Mouse (Mus musculus) right cerebral cortex, postnatal 14 days (tissue): ENCODE results near the gene Dgkh.
"Not testable (repeated sequence)": the region's sequence is repeated elsewhere in the genome, so short reads cannot be mapped to it uniquely, and the experiment has no call there.

Experiments used
- DNase-seq: peaks from one replicate; pipeline ENCODE4 v3.0.0; 2022

Dgkh gene

DNA sequence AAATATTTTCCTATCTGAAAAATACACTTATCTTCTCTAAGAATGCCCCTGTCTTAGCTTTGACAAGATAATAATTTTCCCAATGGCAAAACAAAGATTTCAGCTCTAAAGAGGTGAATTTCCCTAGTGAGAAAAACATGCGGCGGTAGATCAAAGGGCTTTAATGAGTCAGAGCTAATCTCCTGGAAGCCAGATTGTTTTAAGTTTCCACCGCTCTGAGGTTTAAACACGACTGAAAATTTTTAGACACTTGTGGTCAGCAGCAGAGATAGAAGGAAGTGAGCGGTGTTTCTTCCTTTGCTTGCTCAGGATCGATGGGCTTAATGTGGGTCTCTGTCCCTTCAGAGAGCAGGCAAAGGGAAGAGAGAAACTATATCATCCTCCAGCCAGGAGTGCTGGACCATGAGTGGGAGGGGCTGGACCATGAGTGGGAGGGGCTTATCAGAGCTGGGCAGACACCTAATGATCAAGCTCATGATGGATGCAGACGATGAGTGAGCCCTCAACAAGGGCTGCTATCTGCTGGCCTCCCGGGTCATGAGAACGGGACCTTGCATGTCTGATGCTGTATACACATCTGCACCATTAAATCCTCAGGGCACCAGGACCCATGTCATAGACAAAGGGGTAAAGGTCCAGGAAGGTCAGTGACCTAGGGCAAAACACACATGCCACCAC lies 120.3 kb downstream of the Dgkh start:
- DNase-seq, result no peak

DNA sequence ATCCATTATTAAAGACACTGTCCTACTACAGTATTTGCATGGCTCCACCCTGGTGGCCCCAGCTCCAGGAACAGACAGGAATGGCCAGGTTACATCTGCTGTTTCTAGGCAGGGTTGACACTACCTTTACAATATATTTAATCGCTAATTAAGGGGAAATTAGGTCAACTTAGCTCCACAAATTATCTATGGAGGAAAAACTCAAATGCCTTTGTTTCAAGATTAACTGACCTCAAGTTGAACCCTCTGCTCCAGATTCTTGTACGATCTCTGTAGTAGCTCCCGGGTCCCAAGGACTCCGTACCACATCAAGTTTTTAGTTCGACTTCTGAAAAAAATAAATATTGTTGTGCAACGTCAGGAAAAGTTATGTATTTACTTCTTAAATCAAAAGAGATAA lies 137.7 kb downstream of the Dgkh start:
- DNase-seq, result no peak

DNA sequence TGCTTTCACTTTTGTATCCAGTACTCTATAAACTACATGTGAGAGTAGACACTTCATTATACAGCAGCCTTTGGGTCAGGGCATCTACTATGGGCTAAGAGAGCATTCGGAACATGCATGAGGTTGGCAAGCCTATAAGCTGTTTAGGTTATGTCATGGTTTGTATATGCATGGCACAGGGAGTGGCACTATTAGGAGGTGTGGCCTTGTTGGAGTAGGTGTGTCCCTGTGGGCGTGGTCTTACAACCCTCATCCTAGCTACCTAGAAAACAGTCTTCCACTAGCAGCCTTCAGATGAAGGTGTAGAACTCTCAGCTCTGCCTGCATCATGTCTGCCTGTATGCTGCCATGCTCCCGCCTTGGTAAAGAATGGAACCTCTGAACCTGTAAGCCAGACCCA lies 139.6 kb downstream of the Dgkh start:
- no peak for DNase-seq

DNA sequence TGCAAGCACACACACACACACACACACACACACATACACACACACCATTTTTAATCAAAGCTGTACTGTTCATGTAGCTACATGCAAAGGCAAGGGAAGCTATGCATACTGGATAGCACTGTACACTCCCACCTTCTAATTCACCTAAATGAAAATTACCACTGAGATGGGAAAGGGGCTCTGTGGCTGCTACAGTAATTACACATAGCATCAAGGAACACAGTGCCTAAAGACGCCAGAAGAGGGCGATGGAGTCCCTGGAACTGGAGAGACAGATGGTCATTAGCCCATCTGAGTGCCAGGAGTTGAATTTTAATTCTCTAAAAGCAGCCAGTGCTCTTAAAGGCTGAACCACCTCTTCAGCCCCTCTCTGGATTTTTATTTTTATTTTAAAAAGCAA lies 142.2 kb downstream of the Dgkh start:
- DNase-seq, result peak; percentile 63

DNA sequence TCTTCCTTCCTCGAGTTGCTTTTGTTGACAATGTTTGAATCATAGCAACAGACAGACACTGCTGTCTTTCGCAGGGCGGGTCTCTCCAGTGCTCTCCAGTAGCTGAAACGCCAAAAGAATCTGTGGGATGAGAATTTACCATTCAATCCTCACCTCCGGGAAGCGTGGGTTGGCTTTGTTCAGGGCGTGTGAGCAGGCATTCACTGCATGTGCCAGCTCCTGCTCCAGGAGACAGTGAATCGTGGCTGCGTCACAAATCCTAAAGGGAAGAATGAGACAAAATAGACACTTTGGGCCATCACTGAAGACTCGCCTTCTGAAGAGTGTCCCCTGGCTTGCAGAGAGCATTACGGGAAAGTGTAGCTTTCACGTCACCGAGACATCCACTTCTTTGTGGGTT lies 148.4 kb downstream of the Dgkh start:
- no peak for DNase-seq

DNA sequence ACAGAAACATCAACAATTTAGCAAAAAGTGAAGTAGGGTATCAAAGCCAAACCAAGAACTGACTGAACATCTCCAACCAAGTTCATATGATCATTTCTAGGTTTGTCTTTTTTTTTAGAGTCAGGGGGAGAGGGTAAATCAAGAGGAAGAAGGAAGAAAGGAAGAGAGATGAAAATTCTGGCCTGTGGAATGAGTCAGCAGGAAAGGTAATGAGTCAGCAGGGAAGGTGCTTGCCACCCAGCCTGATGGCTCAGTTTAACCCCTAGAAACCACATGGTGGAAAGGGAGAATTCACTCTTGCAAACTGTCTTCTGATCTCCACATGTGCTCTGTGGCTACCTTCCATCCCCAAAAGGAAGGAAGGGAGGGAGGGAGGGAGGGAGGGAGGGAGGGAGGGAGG lies 149.4 kb downstream of the Dgkh start:
- DNase-seq, result no peak

DNA sequence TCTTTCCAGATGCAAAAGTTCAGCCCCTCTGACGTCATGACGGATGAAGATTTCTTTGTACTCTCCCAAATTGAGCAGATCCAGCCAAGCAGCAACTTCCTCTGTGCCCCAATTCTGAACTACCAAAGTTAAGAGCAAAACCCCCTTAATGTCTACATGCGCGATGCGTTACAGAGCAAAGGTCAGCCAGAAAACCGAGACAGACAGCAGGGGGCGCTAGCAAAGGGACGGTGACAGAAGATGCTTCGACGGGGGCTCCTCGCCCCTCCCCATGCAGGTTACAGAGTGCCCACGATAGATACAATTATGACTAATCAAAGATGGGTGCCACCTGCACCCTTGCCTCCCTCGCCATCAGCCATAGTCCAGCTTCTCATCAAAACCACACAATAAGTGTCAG lies 156.7 kb downstream of the Dgkh start:
- DNase-seq, result peak; percentile 16

DNA sequence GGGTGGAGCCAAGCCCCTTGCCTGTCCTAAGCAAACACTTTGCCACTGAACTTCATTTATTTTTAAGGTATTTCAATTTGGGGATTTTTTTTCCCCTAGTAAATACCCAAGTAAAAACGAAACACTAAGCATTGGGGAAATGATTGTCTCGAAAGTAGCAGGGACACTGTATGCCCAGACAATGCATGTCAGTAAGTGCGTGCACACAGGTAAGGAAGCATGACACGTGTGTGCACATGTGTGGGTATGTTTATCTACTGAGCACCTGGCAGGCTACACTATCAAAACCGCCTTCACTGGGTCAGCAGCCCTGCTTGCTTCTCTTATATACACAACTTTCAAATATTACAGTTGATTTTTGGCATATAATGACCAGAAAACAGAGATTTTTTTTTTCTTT lies 164.2 kb downstream of the Dgkh start:
- DNase-seq, result no peak

DNA sequence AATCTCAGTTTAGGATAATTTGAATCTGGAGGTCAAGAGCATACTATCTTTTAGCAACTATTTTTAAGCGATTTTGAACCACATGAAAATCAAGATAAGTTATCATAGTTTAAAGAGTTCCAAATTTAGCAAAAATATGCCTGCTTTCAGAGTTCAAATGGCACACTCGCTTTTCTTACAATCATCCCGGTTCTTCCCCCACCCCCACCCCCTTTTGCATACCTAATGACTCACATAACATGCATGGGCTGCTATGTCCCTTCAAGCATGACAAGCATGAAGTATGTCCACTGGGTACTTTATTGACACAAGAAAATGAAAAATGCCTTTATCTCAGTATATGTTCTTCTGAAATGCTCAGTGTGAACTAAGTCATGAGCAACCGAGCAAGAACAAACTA lies 166.1 kb downstream of the Dgkh start:
- DNase-seq, result no peak

DNA sequence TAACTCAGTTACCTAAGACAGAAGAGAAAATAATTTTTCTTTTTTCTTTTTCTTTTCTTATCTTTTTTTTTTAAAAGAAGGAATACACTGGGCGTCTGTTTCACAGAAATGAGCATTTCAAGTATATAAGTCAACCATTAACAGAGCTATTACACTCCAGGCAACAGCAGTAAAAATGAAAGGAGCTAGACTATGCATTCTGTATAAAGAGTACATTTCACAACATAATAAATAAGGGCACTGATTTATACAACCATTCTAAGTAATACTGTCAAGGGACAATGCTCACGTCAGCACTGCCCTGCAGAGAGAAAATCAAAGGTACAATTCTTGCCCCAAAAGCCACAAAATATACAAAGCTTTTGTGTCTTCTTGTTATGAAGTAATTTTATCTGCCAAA lies 168.3 kb downstream of the Dgkh start:
- DNase-seq, result no peak

DNA sequence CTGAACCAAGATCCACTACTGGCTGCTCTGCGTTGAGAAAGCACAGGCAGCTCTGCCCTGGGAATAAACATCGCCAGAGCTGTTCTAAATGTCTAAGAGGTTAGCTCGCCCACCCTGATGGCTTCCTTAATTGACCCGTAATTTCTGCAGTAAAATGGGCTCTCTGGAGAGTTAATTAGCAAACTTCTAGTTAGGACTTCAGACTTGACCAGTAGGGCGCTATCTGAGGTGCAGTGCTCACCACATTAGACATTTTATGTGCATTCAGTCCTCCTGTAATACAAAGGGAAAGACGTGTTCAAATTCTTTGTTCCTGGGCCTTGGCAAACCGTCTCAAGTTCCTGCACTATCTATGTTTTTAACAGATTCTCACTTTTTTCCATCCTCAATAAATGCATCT lies 169.4 kb downstream of the Dgkh start:
- DNase-seq, result no peak

DNA sequence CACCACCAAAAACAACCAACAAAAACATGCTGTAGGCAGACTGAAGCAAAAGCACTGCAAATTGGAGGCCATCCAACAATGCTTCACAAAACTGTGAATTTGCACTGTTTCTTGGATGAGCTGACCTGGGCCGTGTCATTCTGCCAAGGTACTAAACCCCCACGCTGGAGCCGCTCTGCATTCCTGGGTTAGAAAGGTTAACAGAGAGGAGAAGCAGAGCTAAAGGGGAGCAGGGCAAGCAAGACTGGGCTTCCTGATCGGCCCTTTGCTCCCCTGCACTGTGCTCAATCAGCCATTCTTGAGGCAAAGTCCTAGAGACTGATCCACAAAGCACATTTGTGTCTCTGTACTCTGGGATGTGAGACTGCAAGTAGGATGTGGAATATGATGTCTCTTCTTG lies 170.5 kb downstream of the Dgkh start:
- no peak for DNase-seq

DNA sequence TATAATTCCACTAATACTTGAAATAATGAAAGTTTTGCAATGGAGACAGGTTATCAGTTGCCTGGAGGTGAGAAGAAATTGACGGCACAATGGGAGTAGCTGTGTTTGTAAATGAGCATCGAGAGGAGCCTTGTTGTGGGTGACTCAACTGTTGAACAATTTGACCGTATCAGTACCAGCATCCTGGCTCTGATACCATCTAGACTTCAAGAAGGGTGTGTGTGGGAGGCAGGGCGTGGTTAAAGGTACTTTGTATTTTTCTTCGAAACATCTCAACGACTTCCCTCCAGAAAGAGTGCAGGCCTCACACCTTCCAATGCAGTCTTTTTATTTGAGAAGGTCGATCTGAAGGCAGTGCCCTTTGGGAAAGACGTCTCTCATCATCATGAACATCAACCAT lies 173.5 kb downstream of the Dgkh start:
- DNase-seq, result no peak

DNA sequence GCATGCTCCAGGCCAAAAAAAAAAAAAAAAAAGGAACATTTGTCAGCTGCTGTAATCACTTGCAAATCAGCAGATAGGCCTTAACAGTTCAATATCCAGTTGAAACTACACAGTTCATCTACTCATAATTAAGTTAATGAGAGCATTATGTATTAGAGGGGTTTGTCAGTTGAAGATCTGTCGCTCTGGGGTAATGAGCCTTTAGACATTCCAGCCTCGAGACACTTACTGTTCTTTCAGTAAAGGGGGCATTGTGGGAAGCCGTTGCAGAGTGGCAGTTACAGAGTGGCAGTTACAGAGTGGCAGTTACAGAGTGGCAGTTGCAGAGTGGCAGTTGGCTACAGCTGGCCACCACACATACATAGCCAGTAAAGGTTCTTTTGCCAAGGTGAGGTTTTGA lies 177.7 kb downstream of the Dgkh start:
- DNase-seq, result not testable (repeated sequence)

DNA sequence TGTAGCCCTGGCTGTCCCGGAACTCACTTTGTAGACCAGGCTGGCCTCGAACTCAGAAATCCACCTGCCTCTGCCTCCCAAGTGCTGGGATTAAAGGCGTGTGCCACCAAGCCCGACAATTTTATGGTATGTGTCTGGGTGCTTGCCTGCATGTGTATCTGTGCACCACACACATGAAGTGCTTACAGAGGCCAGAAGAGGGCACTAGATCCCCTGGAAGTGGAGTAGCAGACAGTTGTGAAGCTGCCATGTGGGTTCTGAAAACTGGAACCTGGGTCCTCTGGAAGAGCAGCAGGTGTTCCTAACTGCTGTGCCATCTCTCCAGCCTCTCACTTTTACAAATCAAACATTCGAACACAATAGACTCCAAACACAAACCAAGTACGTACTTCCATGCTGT lies 178.9 kb downstream of the Dgkh start:
- no peak for DNase-seq

DNA sequence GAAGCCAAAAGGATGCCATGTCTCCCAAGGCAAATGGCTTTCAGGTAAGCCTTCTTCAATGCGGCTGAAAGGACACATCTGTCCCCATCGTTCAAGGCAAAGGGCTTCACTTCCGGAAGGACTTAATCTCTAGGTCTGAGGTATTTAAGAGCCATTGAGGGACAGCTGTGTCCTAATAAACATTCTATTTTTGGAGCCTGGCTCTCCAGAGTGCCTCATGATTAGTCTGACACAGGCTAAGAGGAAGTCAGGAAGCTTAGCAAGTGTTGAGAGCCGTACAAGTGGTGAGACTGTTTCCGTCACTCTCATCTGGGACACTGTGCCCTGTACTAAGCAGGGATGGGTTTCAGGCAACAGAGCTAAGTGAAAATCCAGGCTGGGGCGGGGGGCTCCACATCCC lies 183.8 kb downstream of the Dgkh start:
- DNase-seq, result no peak

DNA sequence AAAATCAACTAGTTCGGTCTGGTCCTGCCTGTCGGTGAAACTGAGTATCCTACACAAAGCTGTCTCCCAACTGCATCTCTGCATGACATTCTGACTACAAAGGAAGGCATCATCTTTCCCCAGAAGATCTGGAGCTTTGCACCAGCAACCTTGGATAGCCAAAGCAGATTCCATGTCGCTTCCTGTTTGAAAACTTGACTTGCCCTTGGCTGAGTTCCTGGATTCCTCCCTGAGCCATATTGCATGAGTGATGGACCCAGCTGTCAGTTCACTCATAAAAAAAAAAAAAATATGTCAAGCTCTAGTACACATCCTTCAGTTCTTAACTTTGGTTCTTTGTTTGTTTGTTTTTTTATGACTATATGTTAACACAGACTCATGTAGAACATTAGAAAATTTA lies 191.3 kb downstream of the Dgkh start:
- DNase-seq, result no peak

DNA sequence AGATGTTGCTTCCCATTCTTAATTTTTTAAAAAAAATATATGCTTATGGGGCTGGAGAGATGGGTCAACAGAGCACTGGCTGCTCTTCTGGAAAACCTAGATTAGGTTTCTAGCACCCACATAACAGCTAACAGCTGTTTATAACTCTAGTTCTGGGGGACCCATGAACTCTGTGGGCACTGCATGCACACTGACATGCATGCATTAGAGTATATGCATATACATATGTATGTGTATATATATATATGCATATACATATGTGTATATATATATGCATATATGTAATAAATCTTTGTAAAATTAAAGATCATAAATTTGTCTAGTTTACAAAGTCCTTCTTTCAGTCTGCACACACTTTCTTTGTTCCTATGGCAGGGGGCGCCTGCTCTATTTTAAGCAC lies 192.8 kb downstream of the Dgkh start:
- DNase-seq, result no peak

DNA sequence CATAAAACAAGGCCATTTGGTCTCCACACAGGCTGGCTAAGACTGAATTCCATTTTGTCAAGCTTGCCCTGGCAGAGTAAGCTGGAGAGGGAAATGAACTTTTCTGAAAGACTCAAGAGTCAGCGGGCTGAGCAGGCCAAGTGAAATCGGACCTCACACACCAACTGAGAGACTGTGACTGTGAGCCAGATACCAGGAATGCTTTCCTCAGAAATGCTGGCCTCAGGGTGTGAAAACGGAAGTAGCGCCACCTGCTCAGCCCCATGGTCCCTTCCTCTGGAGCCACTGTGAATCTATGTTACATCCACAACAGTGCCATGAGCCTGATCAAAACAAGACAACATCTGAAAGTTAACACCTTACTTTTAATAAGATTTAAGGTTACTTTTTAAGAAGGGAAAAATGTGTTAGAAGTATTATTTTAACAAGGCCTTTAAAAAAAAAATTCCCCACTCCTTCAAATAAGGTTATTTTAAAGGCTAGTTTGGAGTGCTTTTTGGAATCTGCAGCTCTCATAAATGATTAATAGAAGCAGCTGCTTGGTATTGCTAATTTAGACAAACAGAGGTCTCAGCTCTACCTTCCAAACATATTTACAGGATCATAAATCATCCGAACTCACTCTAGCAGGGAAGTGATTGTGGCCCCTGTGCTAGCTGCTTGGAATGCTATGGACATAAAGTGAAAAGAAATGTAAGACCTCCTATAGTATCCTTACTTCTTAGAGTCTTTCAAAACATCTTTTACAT lies 193.8 kb downstream of the Dgkh start:
- no peak for DNase-seq

DNA sequence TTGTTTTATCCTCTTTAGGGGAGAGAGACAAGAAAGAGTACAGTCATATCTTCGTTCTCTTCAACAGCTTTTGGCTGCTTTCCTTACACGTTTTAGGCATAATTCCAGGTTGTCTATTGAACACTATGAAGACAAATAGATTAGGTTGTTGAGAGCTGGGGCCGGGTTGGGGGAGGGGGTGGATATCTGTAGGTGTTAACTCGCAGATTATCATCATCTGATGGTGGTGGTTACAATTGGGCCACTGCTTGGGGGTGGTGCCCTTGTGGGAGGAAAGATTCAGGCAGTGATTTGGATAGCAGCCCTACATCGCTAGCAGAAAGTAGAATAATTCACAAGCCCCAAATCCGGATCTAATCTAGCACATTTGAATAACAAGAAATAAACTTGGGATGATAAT lies 195.0 kb downstream of the Dgkh start:
- DNase-seq, result no peak

DNA sequence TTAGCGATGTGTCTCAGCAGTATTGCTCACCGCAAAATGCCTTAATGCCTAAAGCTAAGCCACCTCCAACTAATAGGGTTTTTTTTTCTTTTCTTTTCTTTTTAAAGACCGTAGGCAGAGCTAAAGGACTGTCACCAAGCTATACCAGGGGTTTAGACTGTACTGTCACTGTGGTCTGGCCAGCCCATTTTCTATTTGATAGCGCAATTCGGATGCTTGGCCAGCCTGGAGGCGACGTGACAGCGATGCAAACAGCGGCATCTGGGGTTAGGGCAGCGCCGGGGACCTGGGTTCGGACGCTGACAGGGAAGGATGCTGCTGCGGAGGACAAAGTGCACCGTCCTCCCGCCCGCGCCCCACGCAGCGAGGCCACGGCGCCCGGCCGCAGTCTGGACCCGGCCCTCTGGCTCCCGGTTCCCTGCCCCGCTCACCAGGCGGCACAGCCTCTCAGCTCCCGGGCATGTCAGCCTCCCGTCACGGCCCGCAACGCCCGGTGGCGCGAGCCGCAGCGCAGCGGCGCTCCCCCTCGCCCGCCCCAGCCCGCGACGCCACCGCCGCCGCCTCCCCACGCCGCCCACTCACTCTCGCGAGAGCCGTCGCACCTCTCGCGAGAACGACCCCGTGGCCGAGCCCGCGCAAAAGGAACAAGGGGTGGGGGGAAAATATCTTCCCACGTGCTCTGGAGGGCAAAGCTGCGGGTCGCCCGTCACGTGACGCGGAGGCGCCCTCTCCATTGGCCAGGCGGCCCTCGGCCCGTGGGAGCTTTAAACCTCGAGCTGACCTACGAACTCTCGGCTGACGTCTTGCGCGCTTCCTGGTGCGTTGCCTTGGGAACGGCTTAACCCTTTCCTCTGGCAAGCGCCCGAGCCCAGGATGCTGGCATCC lies 196.1 kb downstream of the Dgkh start, which contains the start of gene Akap11:
TSS of gene Akap11 (minus strand) at position 528 of the 885 bp plus-strand sequence.
- peak; percentile 94 for DNase-seq

DNA sequence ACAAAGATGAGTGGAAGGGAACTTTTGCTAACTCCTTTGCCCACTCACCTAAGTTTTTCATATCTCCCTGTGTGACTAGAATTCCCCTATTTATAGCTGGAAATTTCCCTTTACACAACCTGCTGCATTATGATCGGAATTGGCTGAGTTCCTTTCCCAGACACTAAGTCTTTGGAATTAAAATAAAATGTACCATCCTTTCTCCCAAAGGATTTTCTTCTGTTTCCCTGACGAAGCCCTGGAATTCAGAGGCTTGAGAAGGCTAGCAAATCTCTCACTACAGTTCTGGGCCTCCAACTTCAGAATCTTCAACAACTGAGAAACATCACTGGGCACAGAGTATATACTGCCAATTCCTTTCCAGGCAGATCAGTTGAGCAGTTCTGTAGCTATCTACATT lies 197.2 kb downstream of the Dgkh start:
- DNase-seq, result no peak

DNA sequence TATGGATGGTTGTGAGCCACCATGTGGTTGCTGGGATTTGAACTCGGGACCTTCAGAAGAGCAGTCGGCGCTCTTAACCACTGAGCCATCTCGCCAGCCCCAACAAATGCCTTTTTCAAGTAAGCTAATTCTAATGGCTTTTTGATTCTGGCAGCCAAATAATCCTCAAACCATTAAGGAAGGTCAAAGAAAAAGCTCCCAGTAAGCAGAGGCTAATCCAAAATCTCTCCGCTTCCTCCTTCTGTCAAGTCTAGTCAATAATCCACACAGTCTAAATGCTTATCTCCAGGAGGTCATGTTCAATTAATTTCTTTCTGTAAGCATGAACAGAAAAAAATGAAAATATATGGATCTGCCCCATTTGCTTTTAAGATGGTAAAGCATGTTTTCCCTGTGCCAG lies 197.9 kb downstream of the Dgkh start:
- no peak for DNase-seq

DNA sequence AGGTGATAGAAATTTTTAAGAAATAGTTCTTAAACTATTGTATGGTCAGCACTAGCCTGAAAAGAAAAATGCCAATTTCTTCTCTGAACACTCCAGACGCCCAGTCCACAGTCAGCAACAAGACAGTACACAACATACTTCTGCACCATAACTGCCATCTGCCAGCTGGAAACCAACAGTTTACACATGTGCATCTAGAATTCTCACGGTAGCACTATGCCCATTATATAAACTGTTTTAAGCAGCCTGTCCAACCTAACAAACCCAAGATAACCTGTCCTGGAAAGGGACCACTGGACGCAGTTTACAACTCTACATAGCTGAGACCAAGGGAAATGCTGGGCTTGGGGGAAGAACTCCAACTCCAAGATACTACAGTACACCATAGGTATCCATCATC lies 198.9 kb downstream of the Dgkh start:
- no peak for DNase-seq
